Mouse (Mus musculus) adipocyte (in vitro differentiated cells): ENCODE measurements around the gene Vapa.
A peak's percentile ranks its signal among the peaks of the same experiment; 100 is the strongest.

Source experiments
- DNase-seq: peaks from one replicate; pipeline ENCODE4 v3.0.0-alpha.2; 2016; ENCODE audit warnings: low spot score

The Vapa gene

GRCm38 (mm10) chr17:65623130-65623529, 9.8 kb upstream of the Vapa start:
- DNase-seq: no peak

- peak; percentile 76 for DNase-seq
These were observed 5.1 kb upstream of the Vapa start for GRCm38 (mm10) chr17:65618431-65618830.

- DNase-seq: no peak
These were observed 2.3 kb upstream of the Vapa start for GRCm38 (mm10) chr17:65615678-65616077.

- DNase-seq: no peak
These were observed 1.1 kb upstream of the Vapa start for GRCm38 (mm10) chr17:65614431-65614830.

GRCm38 (mm10) chr17:65613142-65613462, 253 bp downstream of the Vapa start:
- DNase-seq: no peak

GRCm38 (mm10) chr17:65612391-65613141, 789 bp downstream of the Vapa start:
- peak; percentile 50 for DNase-seq

GRCm38 (mm10) chr17:65611721-65612120, 1.6 kb downstream of the Vapa start:
- no peak for DNase-seq

GRCm38 (mm10) chr17:65608743-65609142, 4.6 kb downstream of the Vapa start:
- DNase-seq: no peak

- DNase-seq: no peak
These were observed 5.1 kb downstream of the Vapa start for GRCm38 (mm10) chr17:65608312-65608687.

GRCm38 (mm10) chr17:65607574-65608311, 5.6 kb downstream of the Vapa start:
- DNase-seq: no peak

- DNase-seq: no peak
These were observed 7.3 kb downstream of the Vapa start for GRCm38 (mm10) chr17:65606014-65606413.

GRCm38 (mm10) chr17:65604892-65605291, 8.5 kb downstream of the Vapa start:
- peak; percentile 40 for DNase-seq

- no peak for DNase-seq
These were observed 9.0 kb downstream of the Vapa start for GRCm38 (mm10) chr17:65604315-65604714.

GRCm38 (mm10) chr17:65597857-65598486, 15.4 kb downstream of the Vapa start:
- DNase-seq: no peak

- DNase-seq: no peak
These were observed 18.7 kb downstream of the Vapa start for GRCm38 (mm10) chr17:65594687-65595086.

GRCm38 (mm10) chr17:65586892-65587291, 26.5 kb downstream of the Vapa start:
- DNase-seq: no peak

- DNase-seq: no peak
These were observed 31.9 kb downstream of the Vapa start for GRCm38 (mm10) chr17:65581440-65581839.

GRCm38 (mm10) chr17:65579766-65580165, 33.6 kb downstream of the Vapa start:
- DNase-seq: no peak

- peak; percentile 47 for DNase-seq
These were observed 38.0 kb downstream of the Vapa start for GRCm38 (mm10) chr17:65575339-65575738.

GRCm38 (mm10) chr17:65574850-65575249, 38.5 kb downstream of the Vapa start:
- no peak for DNase-seq

GRCm38 (mm10) chr17:65571866-65572265, 41.5 kb downstream of the Vapa start:
- no peak for DNase-seq

- DNase-seq: no peak
These were observed 41.9 kb downstream of the Vapa start for GRCm38 (mm10) chr17:65571466-65571865.

- no peak for DNase-seq
These were observed 49.2 kb downstream of the Vapa start for GRCm38 (mm10) chr17:65564189-65564588.
